Mouse (Mus musculus): ENCODE results near the gene Pipox. TPM values are rescaled to one million over a fixed set of nuclear protein-coding genes. Genes with fewer than 3 reads are reported as not detected.

Pipox gene
- total and polyA plus RNA-seq, 2 experiments, result 222 to 251 TPM

DNA sequence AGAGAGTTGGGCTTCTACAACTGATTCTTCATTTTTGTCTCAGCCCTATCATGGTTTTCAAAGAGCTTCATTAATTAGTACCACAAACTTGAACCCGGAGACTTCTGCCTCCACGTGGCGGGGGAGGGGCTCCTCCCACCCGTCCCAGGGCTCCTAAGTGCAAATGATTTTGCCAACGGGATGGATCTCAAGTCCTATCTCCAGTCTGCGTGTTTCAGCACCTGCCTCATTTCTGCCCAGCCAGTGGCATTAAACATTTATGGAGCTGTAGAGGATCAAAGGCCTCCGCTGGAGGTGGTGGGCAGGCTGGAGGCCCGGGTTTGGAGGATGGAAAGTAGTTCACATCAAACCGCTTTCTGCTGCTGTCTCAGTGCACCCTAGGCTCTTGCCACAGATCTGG lies 32.8 kb upstream of the Pipox start:
- no peaks in the 10 kb centered on the region for H3K36me3 ChIP-seq (ENCODE audit: control insufficient read depth, insufficient read depth, low read length)
- H3K27ac ChIP-seq (replicated peaks; ENCODE audit: insufficient read depth, low read depth, low read length), result no peak overlapping the region
- DNase-seq (ENCODE audit: extremely low read depth, low read depth, low spot score), result no peak
- H3K4me3 ChIP-seq (ENCODE audit: insufficient read depth, low read depth, low read length), result no peak overlapping the region
- H3K9ac ChIP-seq (ENCODE audit: low read depth, low read length), result no peak overlapping the region
- 42% methylated on average over 9 of the region's 9 CpGs for WGBS
- no peak for TF ChIP-seq CTCF (IDR thresholded peaks at IDR 0.05; ENCODE audit: low read depth, low read length)
- no peak for TF ChIP-seq POLR2A (IDR thresholded peaks at IDR 0.05; ENCODE audit: extremely low read depth, insufficient read depth, low read length)
- H3K27me3 ChIP-seq (ENCODE audit: control insufficient read depth, insufficient read depth, low read length), result peaks cover 9% of the 10 kb centered on the region
- no peaks in the 10 kb centered on the region for H3K79me2 ChIP-seq (ENCODE audit: control insufficient read depth, insufficient read depth, low read length)
- H3K4me1 ChIP-seq (ENCODE audit: control insufficient read depth, insufficient read depth, low read length), result 0 out of 2 replicates have a peak, but pooled peaks cover 2% of the 10 kb centered on the region

GRCm38 (mm10) chr11:77925836-77926657 lies 32.2 kb upstream of the Pipox start:
- H3K4me1 ChIP-seq (ENCODE audit: control insufficient read depth, insufficient read depth, low read length), result no peaks in the 10 kb centered on the region
- DNase-seq (ENCODE audit: extremely low read depth, low read depth, low spot score), result no peak
- no peaks in the 10 kb centered on the region for H3K36me3 ChIP-seq (ENCODE audit: control insufficient read depth, insufficient read depth, low read length)
- H3K4me3 ChIP-seq (ENCODE audit: insufficient read depth, low read depth, low read length), result no peak overlapping the region
- no peak for TF ChIP-seq POLR2A (IDR thresholded peaks at IDR 0.05; ENCODE audit: extremely low read depth, insufficient read depth, low read length)
- TF ChIP-seq CTCF (IDR thresholded peaks at IDR 0.05; ENCODE audit: low read depth, low read length), result no peak
- WGBS, result 65% methylated on average over 9 of the region's 9 CpGs
- H3K27ac ChIP-seq (replicated peaks; ENCODE audit: insufficient read depth, low read depth, low read length), result no peak overlapping the region
- peaks cover 2% of the 10 kb centered on the region; the same call in 1 of the 2 replicates for H3K27me3 ChIP-seq (ENCODE audit: control insufficient read depth, insufficient read depth, low read length)
- no peaks in the 10 kb centered on the region for H3K79me2 ChIP-seq (ENCODE audit: control insufficient read depth, insufficient read depth, low read length)
- H3K9ac ChIP-seq (ENCODE audit: low read depth, low read length), result no peak overlapping the region

GRCm38 (mm10) chr11:77923285-77923684 lies 29.4 kb upstream of the Pipox start:
- no peak overlapping the region for H3K27ac ChIP-seq (replicated peaks; ENCODE audit: insufficient read depth, low read depth, low read length)
- TF ChIP-seq CTCF (IDR thresholded peaks at IDR 0.05; ENCODE audit: low read depth, low read length) (no peak), POLR2A (IDR thresholded peaks at IDR 0.05; ENCODE audit: extremely low read depth, insufficient read depth, low read length) (no peak)
- no peaks in the 10 kb centered on the region for H3K36me3 ChIP-seq (ENCODE audit: control insufficient read depth, insufficient read depth, low read length)
- H3K79me2 ChIP-seq (ENCODE audit: control insufficient read depth, insufficient read depth, low read length), result no peaks in the 10 kb centered on the region
- 87% methylated on average over 4 of the region's 4 CpGs for WGBS
- no peak overlapping the region for H3K4me3 ChIP-seq (ENCODE audit: insufficient read depth, low read depth, low read length)
- DNase-seq (ENCODE audit: extremely low read depth, low read depth, low spot score), result no peak
- H3K9ac ChIP-seq (ENCODE audit: low read depth, low read length), result no peak overlapping the region
- H3K27me3 ChIP-seq (ENCODE audit: control insufficient read depth, insufficient read depth, low read length), result no peaks in the 10 kb centered on the region
- no peaks in the 10 kb centered on the region for H3K4me1 ChIP-seq (ENCODE audit: control insufficient read depth, insufficient read depth, low read length)

- WGBS, result 64% methylated on average over 10 of the region's 10 CpGs
- no peaks in the 10 kb centered on the region for H3K4me1 ChIP-seq (ENCODE audit: control insufficient read depth, insufficient read depth, low read length)
- H3K27me3 ChIP-seq (ENCODE audit: control insufficient read depth, insufficient read depth, low read length), result no peaks in the 10 kb centered on the region
- no peaks in the 10 kb centered on the region for H3K79me2 ChIP-seq (ENCODE audit: control insufficient read depth, insufficient read depth, low read length)
- H3K9ac ChIP-seq (ENCODE audit: low read depth, low read length), result no peak overlapping the region
- no peak overlapping the region for H3K4me3 ChIP-seq (ENCODE audit: insufficient read depth, low read depth, low read length)
- DNase-seq (ENCODE audit: extremely low read depth, low read depth, low spot score), result no peak
- TF ChIP-seq POLR2A (IDR thresholded peaks at IDR 0.05; ENCODE audit: extremely low read depth, insufficient read depth, low read length) (no peak), CTCF (IDR thresholded peaks at IDR 0.05; ENCODE audit: low read depth, low read length) (no peak)
- no peak overlapping the region for H3K27ac ChIP-seq (replicated peaks; ENCODE audit: insufficient read depth, low read depth, low read length)
- no peaks in the 10 kb centered on the region for H3K36me3 ChIP-seq (ENCODE audit: control insufficient read depth, insufficient read depth, low read length)
Observed at GRCm38 (mm10) chr11:77917166-77917565, 23.3 kb upstream of the Pipox start.

DNA sequence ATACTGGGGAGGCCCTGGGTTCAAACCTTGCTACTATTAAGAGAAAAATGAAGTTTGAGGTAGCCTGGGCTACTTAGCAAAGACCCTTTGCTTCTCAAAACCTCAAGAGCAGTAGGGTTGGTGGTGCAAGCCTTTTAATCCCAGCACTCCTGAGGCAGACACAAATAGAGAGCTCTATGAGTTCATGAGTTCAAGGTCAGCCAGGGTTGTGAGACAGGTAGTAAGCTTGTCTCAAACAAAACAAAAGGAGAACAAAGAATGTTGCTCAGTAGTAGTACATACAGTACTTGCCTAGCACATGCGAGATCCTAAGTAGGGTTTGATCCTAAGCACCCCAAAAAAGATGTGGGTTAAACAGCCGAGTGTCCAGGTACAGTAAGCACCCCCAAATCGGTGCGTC lies 22.8 kb upstream of the Pipox start:
- 76% methylated on average over 4 of the region's 4 CpGs for WGBS
- no peaks in the 10 kb centered on the region for H3K27me3 ChIP-seq (ENCODE audit: control insufficient read depth, insufficient read depth, low read length)

GRCm38 (mm10) chr11:77914598-77915260 lies 20.8 kb upstream of the Pipox start:
- no peaks in the 10 kb centered on the region for H3K27me3 ChIP-seq (ENCODE audit: control insufficient read depth, insufficient read depth, low read length)
- H3K4me3 ChIP-seq (ENCODE audit: insufficient read depth, low read depth, low read length), result no peak overlapping the region
- DNase-seq (ENCODE audit: extremely low read depth, low read depth, low spot score), result no peak
- no peak overlapping the region for H3K27ac ChIP-seq (replicated peaks; ENCODE audit: insufficient read depth, low read depth, low read length)
- H3K79me2 ChIP-seq (ENCODE audit: control insufficient read depth, insufficient read depth, low read length), result no peaks in the 10 kb centered on the region
- TF ChIP-seq CTCF (IDR thresholded peaks at IDR 0.05; ENCODE audit: low read depth, low read length), result no peak
- no peak for TF ChIP-seq POLR2A (IDR thresholded peaks at IDR 0.05; ENCODE audit: extremely low read depth, insufficient read depth, low read length)
- H3K36me3 ChIP-seq (ENCODE audit: control insufficient read depth, insufficient read depth, low read length), result no peaks in the 10 kb centered on the region
- H3K9ac ChIP-seq (ENCODE audit: low read depth, low read length), result no peak overlapping the region
- 28% methylated on average over 32 of the region's 32 CpGs for WGBS
- no peaks in the 10 kb centered on the region for H3K4me1 ChIP-seq (ENCODE audit: control insufficient read depth, insufficient read depth, low read length)

More for the DNA sequence above, 22.8 kb upstream of the Pipox start:
- DNase-seq (ENCODE audit: extremely low read depth, low read depth, low spot score), result no peak
- Histone ChIP-seq H3K27ac (replicated peaks; ENCODE audit: insufficient read depth, low read depth, low read length) (no peak overlapping the region), H3K4me1 (ENCODE audit: control insufficient read depth, insufficient read depth, low read length) (no peaks in the 10 kb centered on the region), H3K9ac (ENCODE audit: low read depth, low read length) (no peak overlapping the region), H3K4me3 (ENCODE audit: insufficient read depth, low read depth, low read length) (no peak overlapping the region), H3K79me2 (ENCODE audit: control insufficient read depth, insufficient read depth, low read length) (no peaks in the 10 kb centered on the region), H3K36me3 (ENCODE audit: control insufficient read depth, insufficient read depth, low read length) (no peaks in the 10 kb centered on the region)
- no peak for TF ChIP-seq POLR2A (IDR thresholded peaks at IDR 0.05; ENCODE audit: extremely low read depth, insufficient read depth, low read length)

Measured in liver, adult 2 months (tissue).